Mouse (Mus musculus) erythroblast, adult 5-6 weeks (primary cell): ENCODE measurements around the gene Sh3rf1. TPM values are rescaled to one million over a fixed set of nuclear protein-coding genes. Genes with fewer than 3 reads are reported as not detected.
"Not testable (repeated sequence)": the region's sequence is repeated elsewhere in the genome, so short reads cannot be mapped to it uniquely, and the experiment has no call there.

Experiments used
- ATAC-seq: replicated peaks from 2 replicates; pipeline ENCODE4 v1.8.0; 2016; ENCODE audit warnings: moderate number of reproducible peaks, mild to moderate bottlenecking, moderate TSS enrichment, inconsistent platforms; ENCODE audit not compliant: poor library complexity, low FRiP score, severe bottlenecking
- total RNA-seq, 2 experiments: library from RNA; stranded (forward) in 1 of 2; stranded (reverse) in 1 of 2; fragments of 150-400 nt in 1 of 2; fragments of 200-764, 138-1000 nt in 1 of 2; gene quantifications; 2 replicates each; pipeline versions ENCODE4 v1.2.3 to v1.2.4; 2015 to 2017; ENCODE audit warnings: low replicate concordance in 2 of 2

Sh3rf1 gene
- total RNA-seq, 2 experiments from 2014 or later: 0.19 to 0.43 TPM

GRCm38 (mm10) chr8:61397139-61397538 lies 173.5 kb downstream of the Sh3rf1 start:
- ATAC-seq: no peak

GRCm38 (mm10) chr8:61397755-61398154 lies 174.1 kb downstream of the Sh3rf1 start:
- ATAC-seq: no peak

DNA sequence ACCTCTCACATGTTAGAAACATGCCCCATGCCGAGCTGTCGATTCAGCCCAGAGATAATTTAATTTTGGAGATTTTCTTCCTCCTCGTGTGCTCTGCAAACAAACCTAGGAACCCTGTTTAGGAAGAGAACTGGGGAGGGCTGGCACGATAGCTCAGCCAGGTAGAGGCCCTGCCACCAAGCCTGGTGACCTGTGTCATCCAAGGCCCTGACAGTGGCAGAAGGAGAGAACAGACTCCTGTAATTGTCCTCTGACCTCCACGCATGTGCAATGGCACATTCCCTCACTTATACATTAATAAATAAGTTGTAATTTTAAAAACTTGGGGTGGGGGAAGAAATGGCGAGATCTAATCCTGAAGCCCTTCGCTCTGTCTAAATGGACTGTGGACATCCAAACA lies 179.2 kb downstream of the Sh3rf1 start:
- no peak for ATAC-seq

- no peak for ATAC-seq
These were observed 179.8 kb downstream of the Sh3rf1 start for GRCm38 (mm10) chr8:61403266-61404177.

DNA sequence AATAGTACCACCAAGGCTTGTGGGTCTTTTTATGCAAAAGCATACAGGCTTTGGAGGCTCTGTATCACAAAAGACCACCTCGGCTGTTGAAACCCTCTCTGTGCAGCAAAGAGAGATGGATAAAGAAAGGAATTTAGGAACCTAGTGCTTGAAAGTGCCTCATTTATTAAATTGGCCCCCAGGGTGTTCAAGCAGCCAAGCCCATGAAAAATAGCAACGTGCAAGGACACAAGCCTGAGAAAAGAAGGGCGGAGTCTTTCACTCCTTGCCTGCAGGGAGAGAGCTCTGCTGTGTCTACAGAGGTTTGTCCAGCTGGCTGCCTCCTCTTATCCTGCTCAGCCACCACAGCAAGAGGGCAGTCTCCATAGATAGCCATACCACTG lies 180.5 kb downstream of the Sh3rf1 start:
- ATAC-seq: no peak

DNA sequence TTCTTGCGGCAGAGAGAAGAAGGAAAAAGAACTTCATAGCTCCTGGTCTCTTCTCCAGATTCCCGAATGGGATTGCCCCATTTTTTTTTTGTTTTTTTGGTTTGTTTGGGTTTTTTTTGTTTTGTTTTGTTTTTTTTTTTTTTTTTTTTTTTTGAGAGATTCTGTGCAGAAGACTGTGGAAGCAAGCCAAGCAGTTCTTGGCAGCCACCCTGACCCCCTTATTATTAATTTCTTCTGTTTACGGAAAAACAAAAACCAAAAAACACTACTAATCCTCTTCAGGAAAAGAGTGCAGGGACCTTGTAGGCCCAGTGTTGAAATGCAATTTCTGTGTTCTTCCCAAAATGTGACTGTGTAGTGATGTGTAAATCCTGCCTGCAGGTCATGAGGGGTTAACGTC lies 185.4 kb downstream of the Sh3rf1 start:
- no peak for ATAC-seq

GRCm38 (mm10) chr8:61409712-61410111 lies 186.0 kb downstream of the Sh3rf1 start:
- ATAC-seq: not testable (repeated sequence)

- no peak for ATAC-seq
These were observed 195.8 kb downstream of the Sh3rf1 start for GRCm38 (mm10) chr8:61419521-61419920.

DNA sequence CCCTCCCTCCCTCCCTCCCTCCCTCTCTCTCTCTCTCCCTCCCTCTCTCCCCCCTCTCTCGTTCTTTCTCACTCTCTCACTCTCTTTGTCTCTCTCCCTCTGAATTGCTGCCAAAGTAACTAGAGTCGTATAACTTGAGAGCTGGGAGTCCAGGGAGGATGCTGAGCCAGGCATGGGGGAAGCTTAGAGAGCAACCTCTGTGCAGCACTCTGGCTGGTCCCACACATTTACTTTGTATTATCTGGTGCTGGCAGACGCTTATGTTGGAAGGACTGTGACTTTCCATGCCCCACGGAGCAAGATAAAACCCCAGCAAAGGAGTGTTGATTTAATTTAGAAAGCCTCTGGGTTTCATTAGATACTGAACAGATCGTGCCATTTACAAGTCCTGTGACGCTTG lies 196.5 kb downstream of the Sh3rf1 start:
- no peak for ATAC-seq

DNA sequence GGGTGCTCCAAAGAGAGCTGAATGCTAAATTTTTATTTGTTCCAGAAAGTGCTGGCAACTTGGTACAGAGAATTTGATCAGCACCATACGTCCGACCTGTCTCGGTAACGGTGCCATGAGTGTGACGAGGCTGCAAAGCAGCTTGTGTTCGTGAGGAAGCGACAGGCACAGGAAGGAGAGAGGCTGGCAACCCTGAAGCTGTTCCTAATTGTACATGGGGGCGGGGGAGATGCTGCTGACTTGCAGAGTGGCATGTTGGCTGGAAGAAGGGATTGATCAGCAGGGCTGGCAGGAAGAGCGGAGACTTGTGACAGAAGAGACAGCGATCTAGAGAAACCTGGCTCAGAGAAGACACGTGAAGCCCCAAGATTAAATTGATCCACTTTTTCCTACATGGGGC lies 197.9 kb downstream of the Sh3rf1 start:
- no peak for ATAC-seq

DNA sequence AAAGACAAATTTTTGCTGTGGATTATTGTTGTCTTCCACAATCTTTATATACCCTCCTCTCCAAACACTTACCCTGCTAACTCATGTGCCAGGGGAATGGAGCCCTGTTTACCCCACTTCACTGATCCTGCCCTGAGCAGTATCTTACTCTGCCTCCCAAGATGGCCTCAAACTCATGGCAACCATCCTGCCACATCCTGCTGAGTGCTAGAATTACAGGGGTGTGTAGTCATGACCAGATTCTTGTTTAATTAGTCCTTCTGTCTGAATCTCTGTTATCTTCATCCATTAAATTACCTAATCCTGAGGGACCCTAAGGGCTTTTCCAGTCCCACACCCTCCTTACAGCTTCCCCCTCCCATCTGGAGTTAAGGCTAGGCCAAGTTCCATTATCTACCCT lies 201.5 kb downstream of the Sh3rf1 start:
- ATAC-seq: no peak

GRCm38 (mm10) chr8:61426072-61426471 lies 202.4 kb downstream of the Sh3rf1 start:
- ATAC-seq: no peak

- ATAC-seq: no peak
These were observed 203.0 kb downstream of the Sh3rf1 start for GRCm38 (mm10) chr8:61426671-61427070.

GRCm38 (mm10) chr8:61427916-61428681 lies 204.4 kb downstream of the Sh3rf1 start:
- no peak for ATAC-seq

DNA sequence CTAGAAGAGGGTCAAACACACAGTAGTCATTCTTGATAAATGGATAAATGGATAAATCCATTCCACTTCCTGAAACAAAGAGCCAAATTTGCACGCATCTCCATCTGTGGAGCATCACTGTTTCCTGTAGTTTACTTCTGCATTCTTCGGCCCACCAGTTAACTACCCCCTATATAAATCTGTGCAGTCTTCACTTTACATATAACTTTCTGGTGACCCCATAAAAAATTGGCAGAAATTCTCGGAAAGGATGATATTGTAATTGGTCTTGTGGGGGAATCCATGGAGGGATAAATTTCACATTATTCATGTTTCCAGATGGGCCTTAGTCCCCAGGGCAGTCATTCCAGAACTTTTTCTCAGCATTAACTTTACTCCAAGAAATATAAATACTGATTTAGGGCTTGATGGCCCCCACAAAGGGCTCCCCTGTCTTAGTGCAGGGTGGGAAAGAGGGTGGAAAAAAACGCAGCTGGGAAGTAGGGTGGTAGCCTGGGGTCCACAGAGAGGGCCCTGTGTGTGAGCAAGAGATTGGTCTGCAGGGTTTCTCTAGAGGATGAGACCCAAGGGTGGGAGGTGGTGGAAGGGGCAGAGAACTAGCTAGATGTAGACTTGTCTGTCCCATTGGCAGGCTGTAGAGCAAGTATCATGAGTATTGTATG lies 205.3 kb downstream of the Sh3rf1 start:
- no peak for ATAC-seq

GRCm38 (mm10) chr8:61435481-61435880 lies 211.8 kb downstream of the Sh3rf1 start:
- no peak for ATAC-seq

DNA sequence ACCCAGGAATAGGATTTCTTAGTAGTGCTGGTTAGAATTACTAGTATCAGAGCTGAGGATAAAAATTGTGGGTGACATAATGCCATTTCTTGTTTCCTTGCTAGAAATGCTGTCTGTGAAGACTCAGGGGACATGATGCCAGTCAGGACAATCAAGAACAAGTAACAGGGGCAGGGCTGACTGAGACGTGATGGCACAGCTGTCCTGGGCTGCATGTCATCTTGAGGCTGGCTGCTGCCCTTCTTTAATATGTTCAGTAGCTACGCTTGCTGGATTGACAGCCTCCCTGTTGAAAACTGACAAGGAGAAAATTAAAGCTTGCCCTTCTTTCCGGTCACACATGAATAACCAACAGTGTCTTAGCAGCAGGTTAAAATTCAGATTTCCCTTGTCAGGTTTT lies 212.5 kb downstream of the Sh3rf1 start:
- no peak for ATAC-seq

DNA sequence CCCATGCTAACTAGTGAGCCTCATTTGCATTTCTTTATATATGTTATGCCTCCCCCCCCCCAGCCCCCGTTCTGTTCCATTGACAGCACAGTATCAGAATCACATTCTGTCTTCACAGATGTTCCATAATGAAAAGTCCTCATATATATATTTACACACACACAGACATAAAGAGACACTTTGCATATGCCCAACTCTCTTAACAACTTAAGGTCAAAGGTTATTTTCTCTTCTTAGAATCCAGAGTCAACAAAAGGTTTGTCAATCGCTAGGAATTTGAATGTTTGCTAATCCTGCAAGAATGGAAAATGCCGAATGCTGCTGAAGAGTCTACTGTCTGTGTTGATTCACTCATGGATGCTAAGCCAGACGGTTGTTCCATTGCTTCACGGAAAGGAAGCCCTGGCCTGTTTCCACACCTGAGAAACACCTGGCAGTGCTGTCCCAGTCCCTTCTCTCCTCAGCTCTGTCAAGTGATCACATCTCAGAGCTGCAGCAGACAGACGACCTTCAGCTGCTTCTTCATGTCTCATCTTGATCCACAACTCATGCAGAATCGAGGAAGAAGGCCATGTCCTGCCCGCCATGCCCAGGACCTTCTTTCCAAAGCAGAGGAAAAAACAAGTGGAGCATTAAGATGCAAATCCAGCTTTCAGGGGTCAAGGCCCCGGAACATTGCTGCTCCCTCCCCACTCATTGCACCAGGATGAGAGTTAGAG lies 213.1 kb downstream of the Sh3rf1 start:
- no peak for ATAC-seq

DNA sequence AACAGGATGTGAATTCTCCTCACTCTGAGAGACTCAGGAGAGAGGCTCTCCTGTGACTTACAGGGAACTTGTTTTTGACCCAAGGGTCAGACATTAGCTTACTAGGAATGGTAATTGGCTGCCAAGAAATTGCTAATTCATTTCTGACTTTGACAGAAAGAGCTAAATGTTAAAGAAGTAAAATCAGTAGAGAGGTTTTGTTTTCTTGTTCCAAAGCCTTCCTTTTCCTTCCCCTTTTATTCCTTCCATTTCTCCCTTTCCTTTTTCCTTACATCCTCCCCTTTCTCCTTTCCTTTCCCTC lies 213.6 kb downstream of the Sh3rf1 start:
- ATAC-seq: no peak

GRCm38 (mm10) chr8:61442988-61443387 lies 219.3 kb downstream of the Sh3rf1 start:
- ATAC-seq: no peak
